Mouse (Mus musculus) midbrain, embryonic 15.5 days (tissue): ENCODE results near the gene Mrtfb. TPM values are rescaled to one million over a fixed set of nuclear protein-coding genes. Genes with fewer than 3 reads are reported as not detected.

ENCODE experiments used
- ATAC-seq: fragments of 200-750 bp; cut with Nextera tagmentation; replicated peaks from 2 replicates; pipeline ENCODE4 v1.8.0; 2017; ENCODE audit warnings: moderate TSS enrichment
- H3K27ac ChIP-seq: fragments of 300-500 bp; sonication (generic); 2 replicates; pipeline ENCODE4 v1.5.1; 2015; ENCODE audit warnings: mild to moderate bottlenecking, inconsistent platforms
- H3K27me3 ChIP-seq: fragments of 300-500 bp; sonication (generic); replicated peaks from 2 replicates; pipeline ENCODE4 v1.6.1; 2015; ENCODE audit warnings: inconsistent platforms
- H3K36me3 ChIP-seq: fragments of 300-500 bp; sonication (generic); replicated peaks from 2 replicates; pipeline ENCODE4 v1.6.1; 2015; ENCODE audit warnings: inconsistent platforms
- H3K4me1 ChIP-seq: fragments of 300-500 bp; sonication (generic); 2 replicates; pipeline ENCODE4 v1.6.1; 2015; ENCODE audit warnings: inconsistent platforms
- H3K4me2 ChIP-seq: fragments of 300-500 bp; sonication (generic); 2 replicates; pipeline ENCODE4 v1.6.1; 2015; ENCODE audit warnings: inconsistent platforms, mild to moderate bottlenecking, moderate library complexity
- H3K4me3 ChIP-seq: fragments of 300-500 bp; sonication (generic); 2 replicates; pipeline ENCODE4 v1.5.1; 2015; ENCODE audit warnings: mild to moderate bottlenecking, inconsistent platforms
- H3K9ac ChIP-seq: fragments of 300-500 bp; sonication (generic); 2 replicates; pipeline ENCODE4 v1.6.1; 2015; ENCODE audit warnings: mild to moderate bottlenecking, inconsistent platforms
- H3K9me3 ChIP-seq: fragments of 300-500 bp; sonication (generic); 2 replicates; pipeline ENCODE4 v1.6.1; 2016; ENCODE audit warnings: inconsistent platforms
- WGBS: fragments of 180-500 bp; shearing (Covaris S2); methylation state at CpG from one replicate; pipeline ENCODE4 v1.1.7; 2015; ENCODE audit warnings: mixed read lengths; 5-methylcytosine and 5-hydroxymethylcytosine counted together
- polyA plus RNA-seq: library from polyadenylated mRNA; unstranded; fragments of >200 nt; fragmentation: Nextera tagmentation; extraction: Ambion mirVana; gene quantifications from 2 replicates; pipeline ENCODE4 v1.2.1, GENCODE M21; 2015

Mrtfb gene
- polyA plus RNA-seq, 1 experiment from 2014 or later = 14.0 TPM

DNA sequence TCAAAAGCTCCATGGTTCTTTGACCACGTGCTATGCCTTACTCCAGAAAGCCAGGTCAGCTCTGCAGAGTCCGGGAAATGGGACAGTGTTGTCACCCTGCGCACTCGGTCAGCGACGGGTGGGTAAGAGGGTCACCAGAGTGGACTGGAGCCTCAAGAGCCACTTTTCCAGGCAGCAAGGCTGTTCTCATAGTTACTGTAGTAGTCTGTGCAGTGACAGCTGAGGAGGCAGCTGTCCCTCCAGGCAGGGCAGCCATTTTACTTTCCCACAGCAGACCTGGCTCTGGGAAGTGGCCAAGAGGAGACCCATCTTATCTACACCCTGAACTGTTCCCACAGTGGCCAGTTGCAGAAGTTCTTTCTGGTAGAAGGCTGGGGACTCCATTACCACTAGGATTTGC, 159.2 kb downstream of the Mrtfb start:
- no peak for ATAC-seq
- WGBS = 97% methylated on average over 6 of the region's 6 CpGs
- H3K4me3 ChIP-seq = no peak overlapping the region

DNA sequence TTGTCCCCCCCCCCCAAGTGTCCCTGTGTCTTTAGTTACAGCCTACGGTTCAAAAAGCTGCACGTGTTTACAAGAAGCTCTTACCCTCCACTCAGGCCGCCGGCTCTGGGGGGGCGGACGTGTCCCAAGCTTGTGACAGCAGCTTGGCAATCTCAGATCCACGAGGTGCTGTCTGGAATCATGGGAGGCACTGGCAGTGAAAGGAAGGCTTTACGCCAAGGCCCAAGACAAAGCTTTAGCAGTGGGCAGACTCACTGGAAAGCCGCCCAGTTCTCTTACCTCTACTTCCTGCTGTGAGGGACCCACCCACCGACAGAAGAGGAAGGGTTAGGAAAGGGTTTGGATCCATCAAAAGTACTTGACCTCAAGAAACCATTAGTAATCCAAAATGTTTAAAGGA, 160.2 kb downstream of the Mrtfb start:
- Histone ChIP-seq H3K4me1 (no peaks in the 10 kb centered on the region), H3K4me3 (no peak overlapping the region), H3K9ac (no peak overlapping the region), H3K27ac (no peak overlapping the region), H3K36me3 (peaks cover 6% of the 10 kb centered on the region; the same call in 1 of the 2 replicates), H3K4me2 (no peak overlapping the region), H3K27me3 (no peaks in the 10 kb centered on the region), H3K9me3 (no peaks in the 10 kb centered on the region)
- ATAC-seq = no peak
- 68% methylated on average over 10 of the region's 10 CpGs for WGBS

More for the DNA sequence above, 159.2 kb downstream of the Mrtfb start:
- Histone ChIP-seq H3K27ac (no peak overlapping the region), H3K4me2 (no peak overlapping the region), H3K9me3 (no peaks in the 10 kb centered on the region), H3K4me1 (no peaks in the 10 kb centered on the region), H3K27me3 (no peaks in the 10 kb centered on the region), H3K9ac (no peak overlapping the region), H3K36me3 (peaks cover 12% of the 10 kb centered on the region; the same call in 1 of the 2 replicates)

DNA sequence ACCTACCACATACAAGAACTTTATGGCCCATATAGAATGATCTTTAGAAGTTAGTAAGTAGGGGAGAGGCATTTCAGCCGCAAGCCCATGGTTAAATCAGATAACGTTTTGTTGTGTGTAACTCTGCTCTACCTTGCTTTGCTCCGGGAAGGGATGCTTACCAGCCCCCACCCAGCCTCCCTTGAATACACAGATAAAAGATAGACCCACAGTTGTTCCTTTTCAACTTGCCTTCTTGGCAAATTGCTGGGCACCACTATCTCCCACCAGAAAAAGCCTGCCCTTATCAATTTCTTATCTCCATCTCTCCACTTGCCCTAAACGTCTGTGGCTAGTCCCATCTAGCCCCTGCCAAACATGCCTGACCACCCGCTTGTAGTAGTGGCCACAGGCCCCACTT, 161.6 kb downstream of the Mrtfb start:
- WGBS = 83% methylated on average over 5 of the region's 5 CpGs
- Histone ChIP-seq H3K27ac (no peak overlapping the region), H3K4me2 (no peak overlapping the region), H3K9ac (no peak overlapping the region), H3K9me3 (no peaks in the 10 kb centered on the region), H3K27me3 (no peaks in the 10 kb centered on the region), H3K4me1 (no peaks in the 10 kb centered on the region), H3K4me3 (no peak overlapping the region), H3K36me3 (no peaks in the 10 kb centered on the region)
- ATAC-seq = no peak

GRCm38 (mm10) chr16:13419752-13420151, 163.5 kb downstream of the Mrtfb start:
- WGBS = 83% methylated on average over 2 of the region's 2 CpGs
- ATAC-seq = no peak
- H3K36me3 ChIP-seq = no peaks in the 10 kb centered on the region

GRCm38 (mm10) chr16:13422522-13422921, 166.2 kb downstream of the Mrtfb start:
- 89% methylated on average over 3 of the region's 3 CpGs for WGBS
- H3K4me2 ChIP-seq = no peak overlapping the region
- H3K27me3 ChIP-seq = no peaks in the 10 kb centered on the region
- no peaks in the 10 kb centered on the region for H3K9me3 ChIP-seq
- ATAC-seq = no peak
- no peak overlapping the region for H3K9ac ChIP-seq
- no peak overlapping the region for H3K4me3 ChIP-seq
- H3K4me1 ChIP-seq = no peaks in the 10 kb centered on the region
- H3K27ac ChIP-seq = no peak overlapping the region
- H3K36me3 ChIP-seq = no peaks in the 10 kb centered on the region

More at GRCm38 (mm10) chr16:13419752-13420151, 163.5 kb downstream of the Mrtfb start:
- H3K4me3 ChIP-seq = no peak overlapping the region
- no peaks in the 10 kb centered on the region for H3K27me3 ChIP-seq
- no peak overlapping the region for H3K27ac ChIP-seq
- no peak overlapping the region for H3K4me2 ChIP-seq
- no peaks in the 10 kb centered on the region for H3K4me1 ChIP-seq
- no peaks in the 10 kb centered on the region for H3K9me3 ChIP-seq
- H3K9ac ChIP-seq = no peak overlapping the region

GRCm38 (mm10) chr16:13423587-13424355, 167.5 kb downstream of the Mrtfb start:
- no peaks in the 10 kb centered on the region for H3K9me3 ChIP-seq
- H3K36me3 ChIP-seq = no peaks in the 10 kb centered on the region
- H3K4me2 ChIP-seq = no peak overlapping the region
- H3K4me1 ChIP-seq = no peaks in the 10 kb centered on the region
- no peak overlapping the region for H3K9ac ChIP-seq
- ATAC-seq = no peak
- no peak overlapping the region for H3K27ac ChIP-seq
- H3K4me3 ChIP-seq = no peak overlapping the region
- WGBS = 89% methylated on average over 8 of the region's 8 CpGs
- H3K27me3 ChIP-seq = no peaks in the 10 kb centered on the region

GRCm38 (mm10) chr16:13425804-13426203, 169.5 kb downstream of the Mrtfb start:
- Histone ChIP-seq H3K4me3 (no peak overlapping the region), H3K9me3 (no peaks in the 10 kb centered on the region), H3K27ac (no peak overlapping the region), H3K4me1 (no peaks in the 10 kb centered on the region), H3K9ac (no peak overlapping the region), H3K36me3 (no peaks in the 10 kb centered on the region), H3K4me2 (no peak overlapping the region), H3K27me3 (no peaks in the 10 kb centered on the region)
- 93% methylated on average over 6 of the region's 6 CpGs for WGBS
- ATAC-seq = no peak

DNA sequence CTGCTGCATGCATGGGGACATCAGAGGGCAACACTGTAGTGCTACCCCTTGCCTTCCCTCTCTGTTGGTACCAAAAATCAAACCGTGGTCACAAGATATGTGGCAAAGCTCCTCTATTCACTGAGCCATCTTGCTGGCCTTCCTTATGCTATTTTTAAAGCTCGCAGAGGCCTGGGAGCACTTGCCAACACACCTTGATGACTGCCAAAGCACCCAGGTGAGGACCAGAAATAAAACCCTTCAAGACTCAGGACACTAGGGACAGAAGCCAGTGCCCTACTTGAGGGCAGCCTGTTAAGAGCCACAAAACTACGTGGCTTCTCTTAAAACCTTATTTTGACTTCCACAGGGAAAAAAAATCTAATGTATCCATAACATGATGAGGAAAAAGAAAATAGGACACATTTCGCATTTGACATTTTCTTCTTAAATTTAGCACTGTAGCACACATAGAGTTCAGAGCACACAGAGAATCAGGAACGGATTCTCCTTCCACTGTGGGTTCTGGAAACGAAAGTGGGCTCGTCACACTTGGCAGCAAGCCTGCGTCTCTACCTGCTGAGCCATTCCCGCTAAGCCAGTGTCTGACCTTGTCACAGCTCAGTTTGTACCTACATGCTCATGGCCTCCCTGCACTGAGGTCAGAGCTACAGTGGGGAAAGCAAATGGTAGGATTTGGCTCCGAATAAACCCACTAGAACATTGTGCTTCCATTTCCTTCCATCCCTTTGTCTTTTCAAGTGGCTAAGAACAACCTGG, 170.7 kb downstream of the Mrtfb start:
- 87% methylated on average over 10 of the region's 10 CpGs for WGBS
- H3K4me2 ChIP-seq = no peak overlapping the region

GRCm38 (mm10) chr16:13428077-13428476, 171.8 kb downstream of the Mrtfb start:
- no peaks in the 10 kb centered on the region for H3K4me1 ChIP-seq
- H3K4me2 ChIP-seq = no peak overlapping the region
- no peaks in the 10 kb centered on the region for H3K27me3 ChIP-seq
- no peaks in the 10 kb centered on the region for H3K9me3 ChIP-seq
- H3K27ac ChIP-seq = no peak overlapping the region
- no peak overlapping the region for H3K9ac ChIP-seq
- 78% methylated on average over 5 of the region's 5 CpGs for WGBS
- no peak for ATAC-seq
- no peak overlapping the region for H3K4me3 ChIP-seq
- H3K36me3 ChIP-seq = no peaks in the 10 kb centered on the region

More for the DNA sequence above, 170.7 kb downstream of the Mrtfb start:
- H3K9ac ChIP-seq = no peak overlapping the region
- H3K4me1 ChIP-seq = no peaks in the 10 kb centered on the region
- no peak overlapping the region for H3K27ac ChIP-seq
- no peak overlapping the region for H3K4me3 ChIP-seq
- H3K9me3 ChIP-seq = no peaks in the 10 kb centered on the region
- ATAC-seq = no peak
- no peaks in the 10 kb centered on the region for H3K27me3 ChIP-seq
- no peaks in the 10 kb centered on the region for H3K36me3 ChIP-seq

- WGBS = 88% methylated on average over 1 of the region's 1 CpGs
- H3K36me3 ChIP-seq = no peaks in the 10 kb centered on the region
- ATAC-seq = no peak
Measured at GRCm38 (mm10) chr16:13428806-13429205, 172.5 kb downstream of the Mrtfb start.

GRCm38 (mm10) chr16:13429921-13430606, 173.8 kb downstream of the Mrtfb start:
- WGBS = 91% methylated on average over 7 of the region's 7 CpGs
- H3K4me1 ChIP-seq = no peaks in the 10 kb centered on the region
- ATAC-seq = no peak
- no peaks in the 10 kb centered on the region for H3K36me3 ChIP-seq
- no peaks in the 10 kb centered on the region for H3K27me3 ChIP-seq
- no peak overlapping the region for H3K4me2 ChIP-seq
- H3K27ac ChIP-seq = no peak overlapping the region
- H3K9ac ChIP-seq = no peak overlapping the region
- no peaks in the 10 kb centered on the region for H3K9me3 ChIP-seq
- no peak overlapping the region for H3K4me3 ChIP-seq

More at GRCm38 (mm10) chr16:13428806-13429205, 172.5 kb downstream of the Mrtfb start:
- H3K4me2 ChIP-seq = no peak overlapping the region
- H3K27me3 ChIP-seq = no peaks in the 10 kb centered on the region
- no peak overlapping the region for H3K4me3 ChIP-seq
- H3K4me1 ChIP-seq = no peaks in the 10 kb centered on the region
- no peak overlapping the region for H3K27ac ChIP-seq
- H3K9me3 ChIP-seq = no peaks in the 10 kb centered on the region
- H3K9ac ChIP-seq = no peak overlapping the region

DNA sequence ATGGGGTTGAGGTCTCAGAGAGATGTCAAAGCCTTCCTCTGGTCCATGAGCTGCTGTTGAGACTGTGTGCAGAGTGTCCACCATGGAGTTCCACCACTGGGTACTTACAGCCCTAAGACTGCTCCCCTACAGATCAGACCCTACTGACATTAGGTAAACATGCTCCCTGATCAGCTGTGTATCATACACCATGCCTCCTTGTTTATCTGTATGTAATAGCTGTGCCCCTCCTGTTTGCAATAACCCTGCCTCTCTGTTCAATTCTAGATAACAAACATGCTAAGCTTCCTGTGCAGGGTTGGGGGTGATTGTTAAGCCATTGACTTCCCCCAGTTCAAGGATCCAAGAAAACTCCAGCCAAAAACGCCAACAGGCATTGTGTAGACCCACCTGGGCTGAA, 174.7 kb downstream of the Mrtfb start:
- Histone ChIP-seq H3K4me3 (no peak overlapping the region), H3K9me3 (no peaks in the 10 kb centered on the region), H3K27me3 (no peaks in the 10 kb centered on the region), H3K4me2 (no peak overlapping the region), H3K9ac (no peak overlapping the region), H3K27ac (no peak overlapping the region), H3K36me3 (no peaks in the 10 kb centered on the region), H3K4me1 (no peaks in the 10 kb centered on the region)
- 91% methylated on average over 1 of the region's 1 CpGs for WGBS
- no peak for ATAC-seq
